Mouse (Mus musculus): ENCODE data around the gene Tmie. TPM values are rescaled to one million over a fixed set of nuclear protein-coding genes. Genes with fewer than 3 reads are reported as not detected.

Tmie gene
- total RNA-seq (2021) = 1 to 10 TPM in 1 of 2 experiments, under 1 TPM in 1; 0.91 to 1.0 TPM
- long read RNA-seq, experiment 1 = 0 reads
- long read RNA-seq, experiment 2 = 0 reads

DNA sequence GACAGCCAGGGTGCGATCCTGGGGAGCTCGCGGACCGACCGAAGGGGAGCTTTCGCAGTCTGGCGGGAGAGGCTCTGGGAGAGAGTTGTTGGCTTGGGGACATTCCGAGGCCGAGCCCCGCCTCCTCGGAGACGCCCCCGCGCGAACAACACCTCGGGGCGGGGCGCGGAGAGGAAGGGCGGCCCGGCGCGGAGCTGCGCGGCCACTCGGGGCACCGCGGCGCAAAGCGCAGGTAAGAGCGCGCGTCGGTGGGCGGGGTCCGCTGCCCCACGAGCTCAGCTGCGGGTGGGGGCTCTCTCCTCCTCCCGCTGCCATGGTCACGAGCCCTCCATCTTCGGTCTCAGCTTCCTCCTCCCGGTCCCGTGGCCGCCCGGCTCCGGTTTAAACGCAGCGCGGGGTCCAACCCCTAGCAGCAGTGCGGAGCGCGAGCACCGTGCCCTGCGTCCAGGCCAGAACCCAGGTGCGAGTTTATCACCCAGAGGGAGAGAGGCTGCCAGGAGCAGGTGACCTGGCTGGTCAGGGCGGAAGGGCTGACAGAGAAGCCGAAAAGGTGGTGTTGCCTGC lies at the start of gene Tmie:
Gene Tmie, minus strand, starts transcription at position 116 of the 564 bp plus-strand sequence.
- peak; percentile 72 for DNase-seq (ENCODE audit: low spot score)

DNA sequence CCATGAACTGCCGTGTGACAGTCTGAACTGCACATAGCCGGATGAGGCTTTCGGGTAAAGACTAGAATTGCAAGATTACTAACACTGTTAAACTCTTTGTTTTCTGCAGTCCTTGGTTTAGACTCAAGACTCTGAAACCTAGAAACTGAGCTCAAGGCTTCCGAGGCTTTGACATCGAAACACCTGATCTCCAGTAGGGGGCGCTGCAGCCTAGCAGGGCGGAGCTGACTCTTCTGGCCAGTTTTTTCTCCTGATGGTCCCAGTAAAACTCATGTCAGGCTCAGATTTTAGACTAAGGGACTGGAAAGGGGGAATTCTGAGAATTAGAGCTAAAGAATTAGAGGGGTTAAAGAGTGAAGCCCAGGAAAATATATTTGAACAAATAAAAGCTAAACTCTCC lies 42.8 kb upstream of the Tmie start:
- DNase-seq (ENCODE audit: low spot score) = peak; percentile 75

DNA sequence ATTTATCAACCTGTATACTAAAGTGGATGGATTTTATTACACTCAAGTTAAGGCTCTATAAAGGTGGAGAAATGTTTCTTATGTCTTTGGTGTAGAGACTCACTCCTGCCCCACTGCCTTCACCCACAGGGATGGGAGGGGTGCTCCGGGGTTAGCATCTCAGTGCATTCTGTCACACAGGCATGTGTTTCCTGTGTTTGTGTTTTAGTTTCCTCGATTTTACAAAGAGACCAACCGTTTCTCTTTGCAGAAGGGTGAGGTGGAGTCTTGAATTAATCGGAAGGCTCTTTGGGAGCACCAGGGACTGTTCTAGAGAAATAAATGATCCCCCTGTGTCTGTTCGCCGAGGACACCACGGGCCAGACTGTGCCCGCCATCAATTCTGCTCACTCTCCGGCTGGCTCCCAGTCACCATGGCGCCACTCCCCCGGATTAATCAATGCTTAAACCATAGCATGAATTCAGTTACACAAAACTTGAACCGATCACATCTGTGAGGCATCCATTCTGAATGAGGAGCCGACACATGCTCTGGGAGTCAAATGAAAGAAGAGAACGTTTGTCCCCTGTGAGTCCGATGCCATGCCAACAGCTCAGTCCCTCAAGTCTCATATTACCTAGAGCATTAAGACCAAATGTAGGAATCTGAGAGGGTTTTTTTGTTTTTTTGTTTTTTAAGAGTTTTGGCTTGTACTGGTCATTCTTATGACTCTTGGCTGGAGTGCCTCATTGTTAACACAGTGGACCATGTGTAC lies 40.9 kb upstream of the Tmie start:
- no peak for DNase-seq (ENCODE audit: low spot score)

DNA sequence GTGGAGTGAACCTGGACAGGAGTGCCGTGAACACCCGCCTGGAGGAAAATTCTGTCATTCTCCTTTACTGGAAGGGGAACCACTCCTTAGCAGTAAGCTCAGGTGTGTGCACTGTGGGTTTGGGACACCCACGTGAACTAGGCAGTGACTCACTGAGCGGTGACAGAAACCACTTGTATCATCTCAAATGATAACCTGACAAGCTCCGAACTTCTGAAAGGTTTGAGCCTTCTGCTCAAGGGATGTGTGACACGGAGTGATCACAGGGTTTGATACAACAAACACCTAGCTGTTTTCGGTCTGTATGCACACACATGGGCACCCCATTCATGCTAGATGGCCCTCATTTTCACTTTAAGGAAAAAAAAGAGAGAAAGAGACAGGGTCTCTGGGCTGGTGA lies 36.9 kb upstream of the Tmie start, which contains the start of gene Fam240a:
Gene Fam240a, minus strand, starts transcription at position 76 of the 400 bp plus-strand sequence.
- no peak for DNase-seq (ENCODE audit: low spot score)

DNA sequence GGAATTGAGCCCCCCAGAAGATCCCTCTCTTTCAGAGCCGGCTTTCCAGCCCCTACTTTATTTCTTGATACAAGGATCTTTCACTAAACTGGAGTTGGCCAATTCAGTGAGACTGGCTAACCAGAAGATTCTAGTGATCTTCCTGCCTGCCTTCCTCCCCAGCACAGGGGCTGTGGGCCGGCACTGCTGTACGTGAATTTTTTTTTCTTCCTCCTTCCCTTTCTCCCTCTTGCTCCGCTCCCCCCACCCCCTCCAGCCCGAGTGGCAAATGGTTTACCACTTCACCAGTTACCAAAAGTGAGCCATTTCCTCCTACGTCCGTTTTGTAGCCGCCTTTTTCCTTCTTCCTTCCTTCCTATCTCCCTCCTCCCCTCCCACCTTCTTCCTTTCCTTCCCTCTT lies 35.6 kb upstream of the Tmie start:
- DNase-seq (ENCODE audit: low spot score) = no peak

DNA sequence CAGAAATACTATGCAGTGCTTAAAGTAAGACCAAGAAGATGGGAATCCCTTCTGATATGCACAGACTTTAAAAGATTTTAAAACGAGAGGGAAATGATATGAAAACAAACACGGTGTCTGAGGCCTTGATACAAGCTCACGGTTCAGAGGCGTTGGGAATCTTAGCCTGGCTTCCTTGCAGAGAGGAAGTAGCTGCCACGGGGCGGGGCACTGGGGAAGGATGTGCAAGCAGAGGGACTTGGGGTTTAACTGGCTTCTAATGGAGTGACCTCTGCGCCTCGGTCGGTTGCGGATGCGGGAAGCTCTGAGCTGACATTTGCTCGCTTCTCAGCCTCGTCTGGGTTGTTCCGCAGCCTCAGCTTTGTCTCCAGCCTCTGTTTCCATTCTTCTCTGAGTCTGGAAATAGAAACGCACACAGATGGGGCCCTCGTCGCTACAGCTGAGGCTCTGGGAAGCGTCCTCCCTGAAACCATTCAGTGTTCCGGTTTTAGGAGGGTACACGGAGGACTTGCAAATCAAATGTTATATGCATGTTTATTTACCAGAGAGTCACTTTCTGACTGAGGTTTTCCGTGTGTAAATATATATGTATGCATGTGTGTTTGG lies 34.8 kb upstream of the Tmie start:
- no peak for DNase-seq (ENCODE audit: low spot score)

DNA sequence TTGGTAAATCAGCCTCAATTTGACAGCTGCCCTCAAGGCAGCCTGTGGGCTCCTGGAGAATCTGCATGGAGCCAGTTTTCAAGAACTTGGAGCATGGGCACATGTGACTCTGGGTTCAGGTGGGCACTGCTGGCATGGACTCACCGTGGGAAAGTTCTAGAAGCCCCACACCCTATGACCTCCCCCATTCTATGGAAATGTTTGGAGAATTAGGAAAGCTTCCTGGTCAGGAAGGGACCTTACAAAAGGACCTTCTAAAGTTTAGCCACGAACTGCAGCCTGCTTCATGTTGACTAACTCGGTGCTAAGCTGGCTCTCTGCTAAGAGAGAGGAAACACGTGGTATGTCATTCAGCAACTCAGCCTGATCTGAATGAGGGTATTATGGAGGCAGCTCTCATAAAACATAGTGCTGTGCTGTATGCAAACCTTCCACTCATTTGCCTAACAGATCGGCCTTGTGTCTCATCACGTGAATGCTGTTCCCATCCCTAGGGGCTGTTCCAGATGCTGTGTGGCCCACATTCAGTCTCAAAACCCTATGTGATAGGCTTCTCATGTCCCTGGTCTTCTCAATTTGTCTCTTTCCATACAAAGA lies 29.6 kb upstream of the Tmie start:
- no peak for DNase-seq (ENCODE audit: low spot score)

DNA sequence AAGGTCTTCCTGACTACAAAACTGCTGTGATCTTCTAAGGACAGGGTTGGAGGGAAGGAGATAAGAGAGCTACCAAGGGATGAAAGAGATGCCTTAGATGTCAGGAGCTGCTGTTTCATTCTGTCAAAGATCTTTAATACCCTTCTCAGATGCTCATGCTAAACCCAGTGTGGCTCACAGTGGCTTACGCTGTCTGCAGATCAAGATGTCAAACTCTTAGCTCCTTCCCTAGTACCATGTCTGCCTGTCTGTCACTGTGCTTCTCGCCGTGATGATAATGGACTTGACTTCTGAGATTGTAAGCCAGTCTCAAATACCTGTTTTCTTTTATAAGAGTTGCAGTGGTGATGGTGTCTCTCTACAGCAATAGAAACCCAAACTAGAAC lies 28.7 kb upstream of the Tmie start:
- DNase-seq (ENCODE audit: low spot score) = no peak

DNA sequence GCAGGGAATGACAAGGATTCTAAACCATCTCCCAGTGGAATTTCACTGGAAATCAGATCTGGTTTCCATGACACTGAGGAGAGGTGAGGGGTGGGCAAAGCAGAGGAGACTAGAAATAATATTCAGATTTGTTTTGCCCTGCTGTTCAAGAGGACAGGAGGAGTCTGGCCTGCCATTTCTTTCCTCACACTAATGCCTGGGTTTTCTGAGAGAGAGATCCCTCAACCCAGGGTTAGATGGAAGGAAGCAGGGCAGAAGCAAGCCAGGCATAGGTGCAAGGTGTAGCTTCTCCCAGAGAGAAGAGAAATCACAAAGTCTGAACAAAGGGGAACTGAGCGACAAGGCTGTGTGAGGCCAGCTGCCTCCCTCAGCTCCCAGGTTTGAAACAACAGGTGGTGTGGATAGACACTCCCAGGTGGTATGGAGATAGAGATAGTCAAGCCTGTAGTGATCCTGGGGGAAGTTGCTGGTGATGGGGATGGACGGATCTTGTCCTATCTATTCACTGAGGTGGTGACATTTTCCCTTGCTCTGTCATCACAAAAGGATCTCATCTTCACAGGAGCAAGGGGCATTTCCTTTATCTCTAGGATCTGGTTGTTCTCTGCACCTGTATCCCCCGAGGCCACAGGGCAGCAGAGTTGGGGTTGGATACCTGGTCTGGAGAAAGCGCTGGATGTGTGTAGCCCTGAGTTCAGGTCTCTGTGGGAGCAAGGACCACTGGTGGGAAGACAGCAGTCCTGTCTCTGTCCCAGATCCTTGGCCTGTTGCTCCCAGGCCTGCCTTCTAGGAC lies 28.1 kb upstream of the Tmie start:
- no peak for DNase-seq (ENCODE audit: low spot score)

DNA sequence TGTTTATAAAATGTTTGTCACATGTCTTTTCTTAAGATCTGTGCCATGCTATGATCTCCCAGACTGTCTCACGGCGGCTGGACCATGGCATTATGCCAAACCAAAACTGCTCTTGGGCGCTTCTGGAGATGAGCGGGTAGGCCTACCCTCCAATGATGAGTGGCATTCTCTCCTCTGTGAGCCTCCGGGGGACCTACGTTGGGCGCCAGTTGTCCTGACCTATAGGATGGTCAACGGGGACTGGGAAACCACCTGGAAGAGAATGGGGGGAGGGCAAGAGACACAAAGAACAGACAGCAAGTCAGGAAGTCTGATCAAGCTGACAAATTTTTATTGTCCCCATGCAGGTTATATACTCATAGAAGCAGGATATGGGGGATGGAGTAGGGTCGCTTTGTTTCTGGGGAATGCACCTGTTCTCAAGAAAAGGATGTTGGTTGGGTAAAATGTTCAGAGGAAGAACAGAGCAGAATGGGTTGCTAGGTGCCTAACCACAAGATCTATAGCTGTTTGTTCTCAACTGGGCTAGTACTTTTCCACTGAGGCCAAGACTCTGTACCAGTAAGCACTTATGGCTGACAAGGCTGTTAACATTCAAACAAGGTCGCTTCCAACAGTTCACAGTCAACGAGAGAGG lies 27.4 kb upstream of the Tmie start:
- no peak for DNase-seq (ENCODE audit: low spot score)

DNA sequence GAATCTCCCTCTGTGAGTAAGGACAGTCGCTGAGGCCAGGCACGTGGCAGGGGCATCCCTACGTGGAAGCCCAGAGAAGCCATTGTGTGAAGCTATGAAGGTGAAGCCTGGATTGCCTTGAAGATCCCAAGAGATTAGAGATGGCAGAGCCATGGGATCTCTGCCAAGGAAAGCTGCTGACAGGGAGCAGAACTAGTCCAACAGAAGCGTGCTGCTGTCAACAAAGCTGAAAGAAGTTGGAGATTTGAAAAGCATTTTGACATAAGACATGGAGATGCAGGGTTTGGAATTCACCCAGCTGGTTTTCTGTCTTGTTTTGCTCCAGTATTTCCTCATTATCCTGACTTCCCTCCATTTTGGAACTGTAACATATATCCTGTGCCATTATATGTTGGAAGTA lies 22.4 kb upstream of the Tmie start:
- no peak for DNase-seq (ENCODE audit: low spot score)

DNA sequence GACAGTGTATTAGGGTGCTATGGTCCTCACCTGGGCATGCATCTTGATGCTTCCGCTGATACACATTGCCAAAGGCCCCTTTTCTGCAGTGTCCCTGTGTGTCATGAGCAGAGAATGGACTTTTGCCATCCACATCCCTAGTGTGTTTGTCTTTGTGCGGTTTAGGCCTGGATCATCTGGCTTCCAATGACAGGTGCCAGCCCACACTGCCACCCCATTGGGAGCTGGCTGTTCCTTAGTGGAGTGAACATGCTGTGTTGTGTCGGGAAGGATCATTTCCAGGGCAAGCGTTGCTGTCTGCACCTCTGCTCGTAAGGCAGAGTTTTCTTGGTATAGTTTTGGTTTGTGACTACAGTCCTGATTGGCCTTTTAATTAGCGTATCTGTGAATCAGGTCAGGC lies 21.3 kb upstream of the Tmie start:
- no peak for DNase-seq (ENCODE audit: low spot score)

DNA sequence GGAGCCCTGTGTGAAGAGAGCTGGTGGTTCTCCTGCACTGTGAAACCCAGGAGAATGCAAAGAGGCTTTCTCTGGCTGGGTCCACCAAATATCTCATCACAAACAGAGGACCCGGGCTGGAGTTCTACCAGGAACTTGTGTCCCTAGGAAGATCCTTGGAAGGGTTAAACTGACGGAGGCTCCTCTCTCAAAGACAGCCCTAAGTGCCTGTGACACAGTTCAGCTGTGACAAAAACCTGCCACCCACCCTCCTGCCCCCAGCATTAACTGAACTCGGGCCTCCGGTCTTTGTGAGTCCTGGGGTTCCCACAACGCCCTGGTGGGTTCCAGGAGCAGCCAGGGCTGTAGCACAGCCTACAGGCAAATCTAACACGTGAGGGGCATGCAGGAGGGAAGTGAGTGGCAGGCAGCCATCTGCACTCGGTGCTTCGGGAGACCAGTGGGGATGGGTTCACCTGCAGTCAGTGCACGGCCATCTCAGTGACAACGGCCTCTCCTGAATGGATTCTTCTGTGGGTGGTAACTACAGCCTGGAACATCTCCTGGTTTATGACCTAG lies 19.6 kb upstream of the Tmie start:
- DNase-seq (ENCODE audit: low spot score) = no peak

DNA sequence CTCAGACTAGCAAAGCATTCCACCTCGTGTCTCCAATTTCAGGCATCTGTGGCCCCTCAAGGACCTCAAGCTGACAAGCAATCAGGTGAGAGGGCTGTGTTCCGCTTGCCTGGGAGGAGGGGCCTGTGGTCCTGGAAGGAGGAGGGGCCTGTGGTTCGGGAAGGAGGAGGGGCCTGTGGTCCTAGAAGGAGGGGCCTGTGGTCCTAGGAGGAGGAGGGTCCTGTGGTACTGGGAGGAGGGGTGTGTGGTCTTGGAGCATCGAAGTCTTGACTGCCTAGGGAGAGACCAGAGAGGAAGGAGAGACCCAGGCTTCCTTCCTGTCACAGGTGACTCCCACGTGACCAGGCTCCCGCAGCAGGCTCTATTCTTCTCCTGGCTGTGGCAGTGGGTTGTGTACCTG lies 16.7 kb upstream of the Tmie start:
- no peak for DNase-seq (ENCODE audit: low spot score)

DNA sequence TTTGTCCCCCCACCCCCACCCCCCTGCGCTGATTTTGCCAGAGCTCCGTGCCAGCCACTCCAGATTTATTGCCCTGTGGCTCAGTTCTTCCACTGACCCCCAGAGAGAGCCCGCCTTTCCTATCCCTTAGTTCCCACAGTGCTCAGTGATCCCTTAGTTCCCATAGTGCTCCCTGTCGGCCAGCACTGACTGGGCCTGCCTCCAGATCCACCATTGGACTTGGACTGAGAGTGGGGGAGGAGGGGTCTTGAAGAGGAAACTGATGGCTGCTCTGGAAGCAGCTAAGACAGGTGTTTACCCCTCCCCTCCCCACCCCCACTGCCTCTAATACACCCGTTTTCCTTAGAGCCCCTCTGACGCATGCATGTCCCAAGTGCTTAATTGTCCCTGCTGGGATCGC lies 16.1 kb upstream of the Tmie start:
- no peak for DNase-seq (ENCODE audit: low spot score)

DNA sequence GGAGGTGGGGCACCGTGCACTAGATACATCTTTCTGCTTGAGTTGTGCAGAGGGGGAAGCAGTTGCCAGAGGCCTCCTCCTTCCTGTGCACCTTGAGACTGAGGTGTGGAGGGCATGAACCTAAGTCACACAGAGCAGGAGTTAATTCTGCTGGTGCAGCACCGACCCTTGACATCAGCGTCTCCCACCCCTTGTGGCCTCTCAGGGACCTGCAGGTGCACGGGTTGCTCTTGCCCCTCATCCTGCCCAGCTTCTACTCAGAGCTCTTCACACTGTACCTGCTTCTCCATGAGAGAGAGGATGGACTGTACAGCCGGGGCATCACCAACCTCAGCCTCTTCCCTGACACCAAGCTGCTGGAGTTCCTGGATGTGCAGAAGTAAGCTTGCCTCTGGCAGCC lies 15.6 kb upstream of the Tmie start:
- DNase-seq (ENCODE audit: low spot score) = no peak

DNA sequence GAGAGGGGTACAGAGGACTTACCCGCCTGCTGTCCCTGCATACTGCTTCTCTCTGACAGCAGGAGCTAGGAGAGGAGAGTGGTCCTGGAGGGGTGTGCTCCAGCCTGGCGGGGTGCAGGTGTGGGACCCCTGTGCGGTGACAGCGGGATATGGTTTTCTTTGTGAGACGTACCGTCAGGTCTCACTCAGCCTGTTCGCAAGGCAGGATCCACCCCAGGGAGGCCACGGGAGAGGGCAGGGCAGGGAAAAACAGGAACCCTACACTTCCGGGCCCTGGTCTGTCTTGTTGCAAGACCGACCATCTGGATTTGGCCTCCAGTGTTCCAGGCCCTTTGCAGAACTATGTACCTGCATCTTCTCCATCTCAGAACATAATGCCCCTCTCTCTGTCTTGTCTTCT lies 13.5 kb upstream of the Tmie start:
- DNase-seq (ENCODE audit: low spot score) = no peak

DNA sequence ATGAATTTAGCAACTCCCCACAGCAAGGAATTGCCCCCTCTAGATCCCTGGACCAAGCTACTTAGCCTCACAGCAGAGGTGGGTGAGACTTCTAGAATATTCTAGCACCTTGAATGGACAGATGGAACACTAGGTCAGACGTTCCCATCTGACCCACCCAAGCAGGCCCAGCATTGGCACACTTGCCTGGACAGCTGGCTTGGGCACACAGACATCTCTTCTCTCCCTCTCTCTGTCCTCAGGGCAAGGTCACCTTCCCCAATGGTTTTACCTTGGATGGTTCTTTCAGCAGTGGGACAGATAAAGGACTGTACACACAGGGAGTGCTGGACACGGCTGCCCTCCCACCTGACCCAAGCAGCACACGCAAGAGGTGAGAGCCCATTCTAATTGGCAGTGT lies 12.6 kb upstream of the Tmie start:
- no peak for DNase-seq (ENCODE audit: low spot score)

DNA sequence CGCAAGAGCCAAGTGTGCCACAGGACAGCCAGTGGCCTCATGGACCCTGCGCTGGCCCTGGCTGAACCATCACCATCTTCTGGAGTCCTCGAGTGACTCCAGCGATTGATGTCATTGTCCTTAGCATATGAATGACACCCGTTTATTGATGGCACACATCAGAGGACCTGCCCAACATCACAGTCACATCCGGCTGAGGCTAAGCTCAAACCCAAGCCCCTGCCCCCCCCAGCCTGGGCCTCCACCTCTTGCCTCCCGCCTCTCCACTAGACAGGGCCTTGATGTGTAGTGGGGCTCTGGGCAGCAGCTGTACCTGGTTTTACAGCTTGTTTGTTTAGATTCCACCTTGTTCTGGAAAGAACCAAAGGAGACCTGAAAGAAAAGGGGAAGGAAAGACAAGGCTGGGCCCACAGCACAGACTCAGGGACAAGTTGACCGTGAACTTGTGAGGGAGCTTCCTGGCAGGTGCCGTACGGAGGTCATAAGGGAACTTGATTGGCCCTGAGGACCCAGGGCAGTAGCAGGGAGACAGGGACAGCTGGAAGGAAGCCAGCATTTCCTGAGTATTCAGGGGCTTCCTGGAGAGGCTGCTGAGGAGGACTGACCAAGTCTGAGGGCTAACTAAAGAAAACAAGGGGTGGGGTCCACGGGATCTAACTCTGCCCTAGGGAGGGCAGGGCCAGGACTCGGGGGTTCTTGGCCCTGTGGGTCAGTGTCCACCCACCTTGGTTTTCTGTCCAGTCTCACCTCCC lies 11.3 kb upstream of the Tmie start:
- no peak for DNase-seq (ENCODE audit: low spot score)
